Mouse (Mus musculus) left cerebral cortex, postnatal 4 days (tissue): Measurements from ENCODE around the gene Mief1. TPM values are rescaled to one million over a fixed set of nuclear protein-coding genes. Genes with fewer than 3 reads are reported as not detected.

Source experiments
- DNase-seq: peaks from one replicate; pipeline ENCODE4 v3.0.0-alpha.2; 2022
- intact Hi-C: fragments of 180-260 bp; cut with DNase I; formaldehyde crosslinking; loops from one replicate; pipeline ENCODE4 v1.15.1; 2025
- total RNA-seq, 2 experiments: library from RNA; stranded (reverse); gene quantifications; 2 replicates each; pipeline ENCODE4 v1.2.3; 2021

The Mief1 gene
- total RNA-seq, result 10 to 100 TPM; 29.3 to 30.6 TPM

DNA sequence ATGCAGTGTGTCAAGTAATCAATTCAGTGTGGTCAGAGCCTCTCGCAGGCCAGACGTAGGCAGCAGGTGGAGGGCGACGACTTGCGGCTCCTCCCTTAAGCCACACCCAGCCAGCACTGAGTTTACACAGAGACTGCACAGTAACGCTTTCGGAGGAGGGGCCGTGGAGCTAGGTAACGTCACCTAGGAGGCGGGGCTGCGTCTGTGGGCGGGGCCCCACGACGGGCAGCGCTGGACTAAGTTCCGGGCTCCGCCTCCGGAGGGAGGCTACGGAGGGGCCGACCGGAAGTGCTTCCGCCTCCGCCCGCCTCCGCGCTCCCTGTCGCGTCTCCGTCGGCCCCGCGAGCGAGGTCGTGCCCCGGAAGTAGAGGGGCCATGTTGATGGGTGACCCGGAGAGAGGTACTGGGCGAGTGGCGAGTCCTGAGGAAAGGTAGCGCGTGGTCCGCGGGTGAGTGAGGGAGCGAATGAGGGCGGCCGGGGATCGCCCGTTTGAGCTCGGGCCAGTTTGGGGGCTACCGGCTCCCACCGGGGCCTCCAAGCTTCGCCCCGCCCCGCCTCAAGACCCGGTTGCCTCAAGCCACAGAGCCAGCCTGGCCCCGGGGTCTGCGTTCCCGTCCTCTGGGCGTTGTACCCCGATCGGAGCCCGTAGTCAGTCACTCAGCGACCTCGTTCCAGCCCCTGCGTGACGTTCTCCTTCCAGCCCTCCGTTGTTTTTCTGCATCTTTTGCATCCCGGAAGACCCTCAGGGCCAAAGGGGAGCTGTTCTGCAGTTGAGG, at the start of gene Mief1:
Mief1 (plus strand) TSS at position 286 of the 777 bp plus-strand sequence.
- DNase-seq, result peak; percentile 96
- intact Hi-C loops, result no loop called here

DNA sequence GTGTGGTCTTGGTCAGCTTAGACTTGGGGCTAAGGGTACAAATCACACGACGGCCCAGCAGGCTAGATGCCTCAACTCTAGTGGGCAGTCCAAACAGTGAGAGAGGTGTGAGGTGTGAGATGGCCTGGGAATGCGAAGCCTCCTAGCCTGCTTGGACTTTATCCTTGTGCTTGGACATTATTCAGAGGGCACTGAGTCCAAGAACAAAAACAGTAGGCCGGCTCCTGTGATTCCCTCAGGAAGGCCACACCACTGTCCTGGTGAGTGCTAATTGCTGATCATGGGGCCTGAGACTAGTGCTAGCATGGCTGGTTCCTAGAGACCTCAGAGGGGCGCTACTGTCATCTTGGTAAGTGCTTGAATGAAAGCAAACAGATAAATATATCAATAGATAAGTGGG, 44.9 kb upstream of the Mief1 start:
- intact Hi-C loops, result no loop called here
- DNase-seq, result no peak

DNA sequence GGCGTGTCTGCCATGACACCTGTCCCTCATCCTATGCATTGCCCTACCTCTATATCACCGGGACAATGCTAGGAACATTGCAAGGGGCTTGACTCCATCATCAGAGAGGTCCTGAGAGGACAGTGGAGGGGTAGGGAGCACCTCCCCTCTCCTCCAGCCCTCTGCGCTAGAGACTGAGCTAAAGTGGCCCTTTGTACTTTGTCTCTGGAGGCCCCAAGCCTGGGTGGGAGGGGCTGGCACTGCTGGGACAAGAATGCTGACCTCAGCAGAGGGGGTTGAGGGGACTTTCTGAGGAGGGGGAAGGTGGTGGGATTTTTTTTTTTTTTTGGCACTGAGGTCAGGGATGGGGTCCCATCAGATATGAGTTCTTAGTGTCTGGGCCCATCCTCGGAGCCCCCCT, 43.7 kb upstream of the Mief1 start:
- no peak for DNase-seq
- intact Hi-C loops, result no loop called here

DNA sequence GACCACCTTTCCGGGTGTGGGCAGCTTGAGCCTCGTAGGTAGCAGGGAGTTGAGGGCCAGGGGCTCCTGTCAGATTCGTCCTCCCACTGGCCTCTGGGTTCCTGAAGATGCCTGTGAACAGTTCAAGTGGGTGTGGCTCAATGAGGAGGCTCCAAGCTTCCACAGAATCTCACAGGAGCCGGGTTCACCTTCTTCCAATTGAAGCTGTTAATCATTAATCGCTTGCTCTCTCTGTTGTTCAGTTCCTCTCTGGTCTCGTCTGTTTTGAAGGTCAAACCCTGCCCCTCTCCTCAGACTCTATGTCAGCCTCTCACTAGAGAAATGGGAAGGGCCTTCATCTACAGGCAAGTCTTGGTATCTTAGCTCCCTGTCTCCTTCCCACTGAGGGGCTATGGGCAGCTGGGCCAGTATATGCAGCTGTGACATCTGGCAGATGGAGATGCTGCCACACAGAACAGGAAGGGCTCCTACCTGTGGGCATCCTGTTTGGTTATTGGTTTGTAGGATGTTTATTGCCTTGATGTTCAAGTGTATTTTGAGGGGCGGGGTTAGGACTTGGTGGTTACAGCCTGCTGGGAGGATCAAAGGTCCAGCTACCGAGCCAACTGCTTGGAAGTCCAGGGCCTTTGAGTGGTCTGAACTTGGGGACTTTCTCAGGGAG, 42.1 kb upstream of the Mief1 start:
- DNase-seq, result no peak
- intact Hi-C loops, result no loop called here

DNA sequence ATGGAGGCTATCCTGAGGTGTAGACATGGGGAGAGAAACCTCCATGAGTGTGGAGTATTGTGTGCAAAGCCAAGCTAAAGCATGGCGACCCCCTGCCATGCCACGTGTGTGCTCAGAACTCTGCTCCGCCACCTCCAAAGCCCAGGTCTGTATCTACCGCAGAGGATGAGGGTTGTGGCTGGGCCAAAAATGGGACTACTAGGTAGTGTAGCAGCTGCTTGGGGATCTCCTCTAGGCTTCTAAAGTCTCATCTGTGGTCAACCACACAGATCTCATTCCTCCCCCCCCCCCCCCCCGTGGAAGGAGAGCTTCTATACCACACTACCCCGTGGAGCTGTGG, 41.6 kb upstream of the Mief1 start:
- DNase-seq, result no peak
- intact Hi-C loops, result no loop called here

DNA sequence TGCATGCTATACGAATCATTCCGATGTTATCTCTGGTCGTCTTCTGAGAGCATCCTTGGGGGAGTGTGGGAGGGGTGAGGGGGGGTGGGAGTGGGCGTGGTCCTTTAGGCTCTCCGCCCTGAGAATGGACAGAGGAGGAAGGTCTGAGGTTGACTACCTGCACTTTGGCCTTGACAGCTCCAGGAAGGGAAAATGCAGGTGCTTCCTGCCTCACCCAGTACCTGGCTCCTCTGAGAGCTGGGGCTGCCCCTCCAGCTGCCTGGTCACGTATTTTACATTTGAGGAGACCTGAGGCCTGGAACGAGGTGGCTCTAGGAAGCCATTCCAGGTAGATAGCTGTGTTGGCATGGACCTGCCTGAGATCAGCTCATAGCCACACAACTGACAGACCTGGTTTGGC, 41.0 kb upstream of the Mief1 start:
- no peak for DNase-seq
- intact Hi-C loops, result no loop called here

DNA sequence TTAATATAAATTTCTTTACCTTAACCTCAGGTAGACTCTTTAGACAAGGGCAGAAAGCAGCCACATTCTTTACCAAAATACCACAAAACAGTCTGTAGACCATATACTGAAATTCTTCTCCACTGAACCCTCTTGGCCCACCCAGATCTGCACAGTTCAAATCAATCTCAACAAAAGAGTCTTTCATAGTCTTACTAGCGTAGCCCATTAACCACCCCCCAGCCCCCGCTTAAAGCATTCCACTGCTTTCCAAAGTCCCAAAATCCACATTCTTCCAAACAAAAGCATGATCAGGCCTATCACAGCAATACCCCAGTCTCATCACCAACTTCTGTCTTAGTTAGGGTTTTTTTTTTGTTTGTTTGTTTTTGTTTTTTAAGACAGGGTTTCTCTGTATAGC, 34.3 kb upstream of the Mief1 start:
- intact Hi-C loops, result no loop called here
- DNase-seq, result no peak

DNA sequence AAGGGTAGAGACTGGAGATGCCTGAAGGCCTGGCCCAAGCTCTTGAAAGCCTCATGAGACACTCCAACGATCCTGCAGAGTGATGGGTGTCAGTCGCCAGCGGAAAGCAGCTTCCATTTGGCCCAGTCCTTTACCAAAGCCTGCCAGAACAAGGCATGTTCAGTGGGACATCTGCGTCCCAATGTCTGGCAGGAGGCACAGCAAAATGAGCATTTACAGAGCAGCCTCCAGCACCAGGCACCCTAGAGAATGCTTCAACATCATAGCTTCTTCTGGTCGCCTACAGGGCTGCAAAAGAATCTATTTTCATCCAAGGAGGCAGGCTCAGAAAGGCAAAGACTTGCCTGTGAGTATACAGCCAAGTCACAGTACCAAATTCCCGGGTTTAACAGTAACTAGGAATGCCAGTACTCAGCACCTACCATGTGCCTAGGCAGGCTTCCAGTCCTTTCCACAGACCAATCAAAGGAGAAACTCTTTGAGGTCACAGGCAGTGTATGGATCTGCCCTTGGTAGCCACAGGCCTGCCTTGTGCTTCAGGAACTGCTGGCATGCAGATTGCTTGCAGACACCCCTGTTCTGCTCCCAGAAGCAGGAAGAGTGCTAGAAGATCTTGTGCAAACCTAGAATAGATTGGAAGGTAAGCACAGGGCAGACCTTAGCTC, 31.6 kb upstream of the Mief1 start:
- intact Hi-C loops, result no loop called here

DNA sequence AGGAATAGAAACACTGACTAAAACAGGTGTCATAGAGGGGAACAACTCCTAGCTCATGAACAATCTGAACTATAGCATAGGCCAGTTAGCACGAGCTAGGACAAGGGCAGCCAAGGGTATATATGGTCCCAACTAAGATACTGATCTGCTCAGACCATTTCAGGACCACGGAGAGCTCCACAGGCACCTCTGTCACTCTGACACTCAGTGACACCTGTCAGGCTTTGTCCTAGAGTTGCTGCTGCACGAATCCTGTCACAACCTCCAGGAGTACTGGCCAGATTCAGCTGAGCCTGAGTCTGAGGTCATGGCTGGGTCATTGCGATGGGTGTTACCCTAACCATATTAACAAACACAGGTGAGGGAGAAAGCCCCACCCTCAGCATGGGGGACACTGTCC, 30.4 kb upstream of the Mief1 start:
- intact Hi-C loops, result no loop called here
- DNase-seq, result no peak

More for the DNA sequence above, 31.6 kb upstream of the Mief1 start:
- no peak for DNase-seq

DNA sequence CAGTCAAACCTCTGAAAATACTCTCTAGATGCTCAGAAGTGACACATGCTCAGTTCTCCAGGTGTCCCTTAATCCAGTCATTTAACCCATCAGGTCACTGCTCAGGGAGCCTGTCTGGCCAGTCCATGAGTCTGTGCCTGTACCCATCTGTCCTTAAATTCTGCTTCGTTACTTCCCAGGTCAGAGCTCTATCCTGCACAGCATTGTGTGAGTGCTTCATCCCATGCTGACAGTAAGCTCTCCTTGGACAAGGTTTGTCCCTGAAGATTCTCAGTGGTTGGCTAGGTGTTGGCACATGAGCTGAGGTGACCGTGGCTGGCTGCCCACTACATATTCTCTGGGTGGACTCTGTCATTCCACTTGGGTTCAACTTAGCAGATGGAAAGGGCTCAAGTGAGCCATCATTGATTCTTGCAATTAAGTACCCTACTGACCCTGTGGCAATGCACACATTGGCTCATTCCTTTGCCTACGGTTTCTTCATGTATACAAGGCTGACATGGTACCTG, 27.7 kb upstream of the Mief1 start:
- intact Hi-C loops, result no loop called here
- no peak for DNase-seq

DNA sequence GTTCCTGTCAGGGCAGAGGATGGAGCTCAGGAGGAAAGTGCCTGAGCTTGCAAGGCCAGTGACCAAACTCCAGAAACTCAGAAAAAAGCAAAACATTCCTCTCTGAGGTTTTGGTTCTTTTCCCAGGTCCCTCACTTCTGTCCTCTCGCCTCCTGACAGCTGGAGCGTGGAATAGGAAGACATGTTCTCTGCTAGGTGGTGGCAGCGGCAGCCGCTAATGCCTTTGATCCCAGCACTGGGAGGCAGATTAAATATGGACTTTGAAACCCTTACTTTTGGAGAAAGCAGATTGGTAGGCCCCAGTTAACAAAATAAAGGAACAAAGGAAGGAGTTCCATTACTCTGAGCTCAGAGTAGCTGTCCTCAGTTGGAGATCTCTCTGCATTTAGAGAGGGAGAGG, 25.4 kb upstream of the Mief1 start:
- no peak for DNase-seq
- intact Hi-C loops, result no loop called here

DNA sequence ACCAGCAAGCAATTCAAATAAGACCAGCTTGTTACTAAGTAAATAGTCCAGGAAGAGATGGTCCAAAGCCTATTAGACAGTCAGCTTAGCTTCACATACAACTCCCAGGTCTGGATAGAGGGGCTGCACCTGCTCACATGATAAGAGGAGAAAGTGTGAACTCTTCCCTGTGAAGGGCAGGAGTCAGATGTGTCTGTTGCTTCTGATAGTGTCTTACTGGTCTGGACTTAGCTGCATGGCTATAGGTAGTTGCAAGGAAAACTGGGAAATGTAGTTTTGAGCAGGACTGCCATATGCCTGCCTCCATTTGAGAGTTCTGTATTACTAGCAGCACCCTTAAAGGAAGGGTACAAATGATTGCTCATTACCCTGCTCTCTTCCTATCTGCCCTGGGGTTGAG, 20.1 kb upstream of the Mief1 start:
- DNase-seq, result no peak

DNA sequence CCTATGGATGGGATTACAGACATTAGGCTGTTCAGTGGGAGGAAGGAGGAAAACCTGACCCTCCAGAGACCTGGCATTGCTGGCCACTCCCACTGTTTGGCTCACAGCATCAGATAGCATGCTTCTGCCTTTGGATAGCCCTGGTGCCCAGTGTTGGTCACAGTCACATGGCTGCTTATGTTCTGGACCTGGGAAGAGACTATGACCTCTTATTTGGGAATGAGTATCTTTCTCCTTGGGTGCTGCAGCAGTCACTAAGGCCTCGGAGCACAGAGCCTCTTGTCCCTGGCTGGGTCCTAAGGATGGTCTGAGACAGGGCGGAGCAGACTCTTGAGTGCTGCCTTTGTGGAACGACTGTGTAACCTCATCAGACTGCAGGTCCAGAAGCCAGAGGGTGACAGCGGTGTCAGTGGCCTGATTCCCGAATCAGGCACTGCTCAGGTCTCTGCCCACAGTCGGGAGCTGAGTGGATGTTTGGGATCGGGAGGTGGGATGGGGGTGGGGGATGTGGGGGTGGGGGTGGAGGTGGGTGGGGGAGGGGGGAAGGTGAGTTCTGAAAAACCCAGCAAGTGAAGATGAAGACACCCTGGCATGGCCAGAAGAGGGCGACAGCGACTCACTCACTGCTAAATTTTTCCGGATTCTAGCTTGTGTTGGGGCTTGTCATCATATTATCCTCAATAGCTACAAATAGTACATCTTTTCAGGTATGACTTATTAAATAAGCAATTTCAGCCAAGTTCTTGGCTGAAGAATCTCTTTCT, 17.9 kb upstream of the Mief1 start:
- intact Hi-C loops, result no loop called here
- peak; percentile 39 for DNase-seq

More for the DNA sequence above, 20.1 kb upstream of the Mief1 start:
- intact Hi-C loops, result no loop called here

DNA sequence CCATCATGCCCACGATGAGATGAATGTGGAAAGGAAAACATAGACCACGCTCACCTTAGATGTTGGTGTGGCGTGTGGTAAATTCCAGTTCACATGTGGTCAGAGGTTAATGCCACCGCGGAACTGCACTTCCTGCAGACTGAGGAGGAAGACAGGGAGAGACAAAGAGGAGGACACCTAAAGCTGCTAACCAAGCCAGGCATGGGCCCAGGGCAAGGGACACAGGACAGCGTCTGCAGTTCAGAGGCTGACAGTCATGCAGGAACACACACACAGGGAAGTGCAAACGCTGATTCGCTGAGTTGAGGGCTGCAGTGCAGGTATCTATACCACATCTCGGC, 17.4 kb upstream of the Mief1 start:
- intact Hi-C loops, result no loop called here
- no peak for DNase-seq

DNA sequence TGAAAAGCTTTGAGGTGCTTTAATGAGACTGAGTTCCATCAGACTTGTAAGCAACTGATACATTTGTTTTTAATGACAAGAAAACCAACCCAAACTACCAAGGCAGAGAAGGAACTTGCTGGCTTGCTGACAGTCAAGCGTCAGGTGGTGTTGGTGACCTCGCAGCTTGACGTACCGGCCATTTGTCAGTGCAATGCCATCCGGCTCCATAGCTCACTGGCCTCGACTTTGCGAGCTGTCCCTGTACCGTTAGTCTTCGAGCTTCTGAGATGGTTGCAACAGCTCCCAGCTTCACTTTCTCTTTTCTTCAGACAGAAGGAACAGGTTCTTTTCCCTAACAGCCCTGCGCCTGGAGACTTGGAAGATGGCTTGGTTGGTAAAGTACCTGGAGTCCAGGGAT, 16.3 kb upstream of the Mief1 start:
- intact Hi-C loops, result no loop called here
- no peak for DNase-seq

DNA sequence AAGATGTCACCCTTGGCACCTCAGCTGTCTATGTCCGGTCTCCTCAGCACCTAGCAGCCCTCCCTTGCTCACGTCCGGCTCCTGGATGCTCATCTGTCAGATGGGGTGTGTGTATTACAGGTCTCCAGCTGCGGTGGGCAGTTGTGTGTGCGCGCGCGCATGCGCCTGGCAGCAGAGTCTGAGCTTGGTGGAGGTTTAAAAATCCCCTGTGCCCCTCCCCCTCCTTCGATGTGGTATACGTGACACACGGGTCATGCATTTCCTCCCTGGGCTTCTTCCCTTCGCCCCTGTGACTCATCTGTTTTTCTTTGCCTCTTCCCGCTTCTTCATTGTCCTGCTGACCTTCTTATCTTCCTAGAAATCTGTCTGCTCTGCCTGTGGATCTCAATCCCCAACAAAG, 14.6 kb upstream of the Mief1 start:
- intact Hi-C loops, result no loop called here
- no peak for DNase-seq

DNA sequence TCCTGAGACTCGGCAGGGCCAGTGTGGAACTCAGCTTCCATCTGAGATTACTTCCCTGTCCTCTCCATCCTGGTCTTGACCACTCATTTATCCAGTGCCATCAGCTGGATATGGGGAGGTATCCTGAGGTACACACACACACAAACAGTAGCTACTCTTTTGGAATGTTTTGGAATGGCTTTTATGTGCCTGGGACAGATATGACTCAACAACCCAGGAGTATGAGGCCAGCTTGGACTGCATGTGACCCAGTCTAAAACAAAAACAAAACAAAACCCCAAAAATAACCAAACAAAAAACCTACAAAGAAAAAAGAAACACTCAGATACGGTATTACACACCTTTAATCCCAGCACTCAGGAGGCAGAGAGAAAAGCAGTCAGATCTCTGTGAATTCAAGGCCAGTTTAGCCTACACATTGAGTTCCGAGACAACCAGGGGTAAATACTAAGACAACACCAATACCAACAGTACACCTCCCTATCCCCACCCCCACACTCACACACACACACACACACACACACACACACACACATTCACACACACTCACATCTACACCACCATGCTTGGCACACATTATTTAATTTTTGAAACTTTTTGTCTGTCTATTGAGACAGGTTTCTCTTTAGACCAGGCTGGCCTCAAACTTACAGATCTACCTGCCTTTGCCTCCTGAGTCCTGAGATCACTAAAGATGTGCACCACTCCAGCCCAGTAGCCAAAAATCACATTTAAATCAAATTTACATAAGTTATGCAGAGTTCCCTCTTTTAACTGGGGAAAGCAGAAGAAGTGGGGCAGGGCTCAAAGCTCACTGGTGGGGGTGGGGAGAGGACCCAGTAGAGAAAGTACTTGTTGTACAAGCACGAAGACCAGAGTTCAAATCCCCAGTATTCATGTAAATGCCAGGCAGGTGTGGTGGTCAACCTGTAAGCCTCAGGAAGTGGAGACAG, 13.8 kb upstream of the Mief1 start:
- intact Hi-C loops, result no loop called here

DNA sequence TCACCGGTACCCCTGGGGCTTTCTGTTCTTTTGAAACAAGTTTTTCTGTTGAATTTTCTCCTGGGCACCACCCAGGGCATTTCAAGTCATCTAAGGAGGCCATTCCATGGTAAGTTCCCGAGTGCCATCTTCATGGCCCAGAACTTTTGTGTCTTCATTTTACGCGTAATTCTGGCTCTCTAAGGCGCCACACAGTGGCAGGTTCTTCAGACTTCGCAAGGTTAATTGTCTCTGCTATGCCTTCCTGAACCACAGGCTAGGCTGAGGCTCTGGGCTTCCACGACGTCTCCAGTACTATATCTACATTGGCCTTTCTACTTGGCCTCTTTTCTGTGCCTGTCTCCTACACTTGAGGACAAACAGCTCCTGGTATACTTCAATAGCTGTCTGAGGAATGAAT, 12.8 kb upstream of the Mief1 start:
- intact Hi-C loops, result no loop called here
- DNase-seq, result no peak

More for the DNA sequence above, 13.8 kb upstream of the Mief1 start:
- no peak for DNase-seq

DNA sequence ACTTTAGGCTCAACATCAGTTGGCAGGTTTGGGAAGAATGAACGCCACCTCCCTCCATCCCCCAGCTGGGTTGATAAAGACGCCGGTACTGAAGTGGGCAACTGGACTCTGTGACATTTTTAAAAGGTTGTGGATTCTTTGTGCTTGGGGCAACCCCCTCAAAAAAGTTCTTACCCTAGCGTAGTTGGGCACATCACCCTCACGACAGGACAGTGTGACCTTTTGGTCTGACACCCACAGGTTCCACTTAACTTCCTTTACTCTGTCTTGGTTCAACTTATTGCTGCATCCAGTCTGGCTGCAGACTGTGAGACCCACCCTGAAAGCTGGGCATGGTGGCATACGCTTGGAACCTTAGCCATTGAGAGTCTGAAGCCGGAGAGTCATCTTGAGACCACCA, 10.1 kb upstream of the Mief1 start:
- intact Hi-C loops, result no loop called here

DNA sequence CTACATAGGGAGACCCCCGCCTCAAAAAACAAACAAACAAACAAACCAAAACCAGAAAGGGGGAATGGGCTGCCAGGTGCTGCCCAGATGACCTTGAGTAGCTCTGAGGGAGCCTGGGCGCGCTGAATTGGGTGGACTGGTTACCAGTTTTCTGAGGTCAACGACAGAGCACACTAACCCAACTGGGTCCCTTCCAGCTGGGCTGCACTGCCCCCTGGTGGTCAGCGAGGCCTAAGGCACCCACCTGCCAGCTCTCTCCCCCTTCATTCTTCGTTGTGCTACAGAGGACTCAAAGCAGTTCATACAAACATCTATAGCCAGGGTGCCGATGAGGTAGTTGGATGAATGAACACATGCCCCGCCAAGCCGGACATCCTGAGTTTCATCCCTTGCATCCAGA, 8.6 kb upstream of the Mief1 start:
- peak; percentile 84 for DNase-seq
- intact Hi-C loops, result no loop called here

More for the DNA sequence above, 10.1 kb upstream of the Mief1 start:
- DNase-seq, result no peak
